Mouse (Mus musculus) telencephalon, adult 2 months (tissue): ENCODE data around the gene Gm10840.

Experiments used
- DNase-seq: peaks from one replicate; pipeline ENCODE4 v3.0.0-alpha.2; 2011; ENCODE audit warnings: low read depth, low spot score

The Gm10840 gene

GRCm38 (mm10) chr11:106159921-106160840, 469 bp upstream of the Gm10840 start:
- DNase-seq, result peak; percentile 67

GRCm38 (mm10) chr11:106162237-106162636, 1.6 kb downstream of the Gm10840 start:
- no peak for DNase-seq

- DNase-seq, result no peak
Observed at GRCm38 (mm10) chr11:106163546-106163945, 2.9 kb downstream of the Gm10840 start.

- DNase-seq, result no peak
Observed at GRCm38 (mm10) chr11:106164601-106165180, 4.0 kb downstream of the Gm10840 start.

GRCm38 (mm10) chr11:106167435-106167834, 6.8 kb downstream of the Gm10840 start:
- DNase-seq, result no peak

GRCm38 (mm10) chr11:106170807-106171206, 10.2 kb downstream of the Gm10840 start:
- no peak for DNase-seq

GRCm38 (mm10) chr11:106173228-106173627, 12.6 kb downstream of the Gm10840 start:
- no peak for DNase-seq

- no peak for DNase-seq
Observed at GRCm38 (mm10) chr11:106174372-106174771, 13.7 kb downstream of the Gm10840 start.

GRCm38 (mm10) chr11:106175081-106175480, 14.4 kb downstream of the Gm10840 start:
- DNase-seq, result no peak

- no peak for DNase-seq
Observed at GRCm38 (mm10) chr11:106176372-106176771, 15.7 kb downstream of the Gm10840 start.

- no peak for DNase-seq
Observed at GRCm38 (mm10) chr11:106178036-106178782, 17.6 kb downstream of the Gm10840 start.

GRCm38 (mm10) chr11:106179711-106180448, 19.2 kb downstream of the Gm10840 start:
- DNase-seq, result peak; percentile 74

- DNase-seq, result no peak
Observed at GRCm38 (mm10) chr11:106180449-106180801, 19.8 kb downstream of the Gm10840 start.

- DNase-seq, result no peak
Observed at GRCm38 (mm10) chr11:106187326-106187725, 26.7 kb downstream of the Gm10840 start.

GRCm38 (mm10) chr11:106191716-106192115, 31.1 kb downstream of the Gm10840 start:
- no peak for DNase-seq

- no peak for DNase-seq
Observed at GRCm38 (mm10) chr11:106192241-106192640, 31.6 kb downstream of the Gm10840 start.

GRCm38 (mm10) chr11:106192657-106193370, 32.2 kb downstream of the Gm10840 start:
- DNase-seq, result no peak

GRCm38 (mm10) chr11:106193371-106194154, 32.9 kb downstream of the Gm10840 start:
- peak; percentile 98 for DNase-seq

GRCm38 (mm10) chr11:106194155-106194541, 33.5 kb downstream of the Gm10840 start:
- no peak for DNase-seq

GRCm38 (mm10) chr11:106194891-106195290, 34.2 kb downstream of the Gm10840 start:
- no peak for DNase-seq
